Mouse (Mus musculus): ENCODE results near the gene Maml1.

DNA sequence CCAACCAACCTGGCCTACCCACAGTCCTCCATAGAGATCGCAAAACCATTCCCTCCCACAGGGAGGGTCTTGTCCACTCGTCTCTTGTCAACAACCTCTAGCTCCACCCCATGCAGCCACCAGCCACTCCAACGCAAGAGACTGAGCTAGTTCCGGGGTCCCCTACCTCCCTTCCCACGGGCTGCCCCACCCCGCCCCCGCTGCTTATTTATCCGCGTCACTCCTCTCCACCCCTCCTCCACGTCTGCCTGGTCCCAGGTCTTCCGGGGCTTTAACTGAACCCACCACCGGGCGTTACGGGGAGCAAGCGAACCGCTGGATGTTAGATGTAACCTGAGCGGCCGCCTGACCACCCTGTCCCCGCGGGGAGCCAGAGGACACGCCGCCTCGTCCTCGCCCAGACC is 82.0 kb downstream of the Maml1 start:
- no peak for TF ChIP-seq CTCF (conservative IDR thresholded peaks at IDR 0.05; ENCODE audit: low read length)
- TF ChIP-seq NANOG (IDR thresholded peaks at IDR 0.05; ENCODE audit: borderline replicate concordance, low read length), result no peak
- TF ChIP-seq POU5F1 (IDR thresholded peaks at IDR 0.05; ENCODE audit: borderline replicate concordance, low read length), result no peak

Measured in E14TG2a.4 (cell line).